Mouse (Mus musculus) thymus, adult 2 months (tissue): ENCODE measurements around the gene Grn.

Source experiments
- CTCF ChIP-seq: fragments of 200-500 bp; IDR thresholded peaks from 2 replicates; pipeline ENCODE4 v1.5.1; 2012; ENCODE audit warnings: mild to moderate bottlenecking, control low read depth, low read length, moderate library complexity, borderline replicate concordance; ENCODE audit not compliant: control insufficient read depth, poor library complexity, insufficient read depth; ENCODE audit errors: extremely low read depth
- POLR2A ChIP-seq: fragments of 200-500 bp; IDR thresholded peaks from 2 replicates; pipeline ENCODE4 v1.6.1; 2012; ENCODE audit warnings: mild to moderate bottlenecking, low read length, control low read depth, moderate library complexity; ENCODE audit not compliant: control insufficient read depth, poor library complexity, insufficient read depth; ENCODE audit errors: extremely low read depth

DNA sequence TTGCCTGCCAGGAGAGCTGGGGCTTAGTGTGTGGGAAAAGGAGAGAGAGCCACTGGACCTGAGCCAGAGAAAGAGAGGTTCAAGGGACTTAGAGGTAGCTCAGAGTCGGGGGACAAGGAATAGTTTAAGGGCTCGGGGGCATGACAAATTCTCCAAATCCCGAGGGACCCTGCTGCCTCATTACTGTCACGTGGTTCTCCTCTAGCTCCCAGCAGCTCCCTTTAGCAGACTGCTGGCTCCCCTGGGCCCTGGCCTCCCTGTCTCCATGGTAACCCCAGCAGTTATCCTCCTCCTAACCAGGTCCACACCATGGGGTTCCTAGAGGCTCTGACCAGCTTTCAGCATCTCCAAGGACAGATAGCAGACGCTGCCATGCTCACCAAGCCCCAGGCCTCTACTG is 34.9 kb upstream of the Grn start:
- TF ChIP-seq CTCF (no peak), POLR2A (no peak)
